Mouse (Mus musculus) cerebellum, adult 2 months (tissue): ENCODE data around the gene Ssh2. TPM values are rescaled to one million over a fixed set of nuclear protein-coding genes. Genes with fewer than 3 reads are reported as not detected.
A peak's percentile ranks its signal among the peaks of the same experiment; 100 is the strongest.

Experiments
- DNase-seq, 2 experiments: peaks; one replicate each; pipeline ENCODE4 v3.0.0; 2021
- H3K27ac ChIP-seq: fragments of 200-500 bp; 2 replicates; pipeline ENCODE4 v1.5.1; 2012; ENCODE audit warnings: low read length, control low read depth, inconsistent platforms; ENCODE audit not compliant: insufficient read depth
- H3K27me3 ChIP-seq: fragments of 200-500 bp; 2 replicates; pipeline ENCODE4 v1.6.1; 2012; ENCODE audit warnings: inconsistent platforms, mild to moderate bottlenecking, low read length, moderate library complexity; ENCODE audit not compliant: control insufficient read depth, insufficient read depth
- H3K4me1 ChIP-seq: fragments of 200-500 bp; 2 replicates; pipeline ENCODE4 v1.6.1; 2011; ENCODE audit warnings: low read length; ENCODE audit not compliant: control insufficient read depth, insufficient read depth
- H3K4me3 ChIP-seq: fragments of 200-500 bp; replicated peaks from 2 replicates; pipeline ENCODE3; 2011; ENCODE audit warnings: mild to moderate bottlenecking, low read depth, low read length, control low read depth; ENCODE audit not compliant: insufficient read depth
- CTCF ChIP-seq: fragments of 200-500 bp; IDR thresholded peaks from 2 replicates; pipeline ENCODE4 v1.5.1; 2011; ENCODE audit warnings: low read depth, mild to moderate bottlenecking, control low read depth, low read length, moderate library complexity, borderline replicate concordance; ENCODE audit not compliant: insufficient read depth
- POLR2A ChIP-seq: fragments of 200-500 bp; IDR thresholded peaks from 2 replicates; pipeline ENCODE4 v1.6.1; 2011; ENCODE audit warnings: low read length, control low read depth, borderline replicate concordance; ENCODE audit not compliant: insufficient read depth
- WGBS: fragments of 180-500 bp; shearing (Covaris S2); methylation state at CpG from one replicate; pipeline ENCODE4 v1.1.7; 2018; 5-methylcytosine and 5-hydroxymethylcytosine counted together
- polyA plus RNA-seq: library from polyadenylated mRNA; depleted of rRNA; stranded (reverse); fragments of >200 nt; gene quantifications from 2 replicates; pipeline ENCODE4 v1.2.3, GENCODE M21; 2012

The Ssh2 gene
- polyA plus RNA-seq, 1 experiment = 14.3 TPM

GRCm38 (mm10) chr11:77199636-77200035, 16.5 kb upstream of the Ssh2 start:
- no peak for DNase-seq
- 78% methylated on average over 4 of the region's 4 CpGs for WGBS
- Histone ChIP-seq H3K4me3 (no peak overlapping the region), H3K27ac (no peak overlapping the region), H3K27me3 (no peaks in the 10 kb centered on the region), H3K4me1 (no peaks in the 10 kb centered on the region)
- no peak for TF ChIP-seq CTCF
- no peak for TF ChIP-seq POLR2A

GRCm38 (mm10) chr11:77200703-77201102, 15.4 kb upstream of the Ssh2 start:
- DNase-seq = no peak
- whole genome bisulfite sequencing = 89% methylated on average over 1 of the region's 1 CpGs
- Histone ChIP-seq H3K4me1 (no peaks in the 10 kb centered on the region), H3K27me3 (no peaks in the 10 kb centered on the region), H3K4me3 (no peak overlapping the region), H3K27ac (no peak overlapping the region)
- TF ChIP-seq POLR2A (no peak), CTCF (no peak)

GRCm38 (mm10) chr11:77214142-77214692, 1.9 kb upstream of the Ssh2 start:
- Histone ChIP-seq H3K27me3 (no peaks in the 10 kb centered on the region), H3K4me1 (no peaks in the 10 kb centered on the region), H3K27ac (no peak overlapping the region), H3K4me3 (no peak overlapping the region)
- TF ChIP-seq POLR2A (no peak), CTCF (no peak)
- no peak for DNase-seq
- 96% methylated on average over 1 of the region's 1 CpGs for WGBS

- no peaks in the 10 kb centered on the region for H3K4me1 ChIP-seq
- 2% methylated on average over 1 of the region's 1 CpGs for whole genome bisulfite sequencing
- no peaks in the 10 kb centered on the region for H3K27me3 ChIP-seq
- DNase-seq = peak; percentile 59 to 71
- H3K27ac ChIP-seq = no peak overlapping the region
- H3K4me3 ChIP-seq = no peak overlapping the region
- TF ChIP-seq POLR2A (no peak), CTCF (peak; percentile 52; the same call in 1 of the 2 replicates)
Observed at GRCm38 (mm10) chr11:77214755-77215154, 1.3 kb upstream of the Ssh2 start.

GRCm38 (mm10) chr11:77215483-77215882, 604 bp upstream of the Ssh2 start:
- Histone ChIP-seq H3K4me3 (peak overlapping the region; percentile 84), H3K27me3 (no peaks in the 10 kb centered on the region), H3K27ac (peak overlapping the region; percentile 55; the same call in 1 of the 2 replicates), H3K4me1 (no peaks in the 10 kb centered on the region)
- WGBS = 2% methylated on average over 11 of the region's 11 CpGs
- no peak for DNase-seq
- no peak for TF ChIP-seq POLR2A
- TF ChIP-seq CTCF = no peak

GRCm38 (mm10) chr11:77216761-77217130, 659 bp downstream of the Ssh2 start:
- no peak for DNase-seq
- H3K27ac ChIP-seq = peak overlapping the region; percentile 81
- no peaks in the 10 kb centered on the region for H3K27me3 ChIP-seq
- peak overlapping the region; percentile 84 for H3K4me3 ChIP-seq
- under 1% methylated on average over 11 of the region's 11 CpGs for WGBS
- H3K4me1 ChIP-seq = no peaks in the 10 kb centered on the region
- TF ChIP-seq CTCF (no peak), POLR2A (peak; percentile 4; the same call in 1 of the 2 replicates)

- DNase-seq = no peak
- H3K4me1 ChIP-seq = no peaks in the 10 kb centered on the region
- no peaks in the 10 kb centered on the region for H3K27me3 ChIP-seq
- H3K27ac ChIP-seq = no peak overlapping the region
- H3K4me3 ChIP-seq = no peak overlapping the region
- TF ChIP-seq CTCF (no peak), POLR2A (no peak)
- 84% methylated on average over 2 of the region's 2 CpGs for WGBS
Observed at GRCm38 (mm10) chr11:77230765-77231164, 14.7 kb downstream of the Ssh2 start.

GRCm38 (mm10) chr11:77231514-77231913, 15.4 kb downstream of the Ssh2 start:
- Histone ChIP-seq H3K4me3 (no peak overlapping the region), H3K4me1 (no peaks in the 10 kb centered on the region), H3K27me3 (no peaks in the 10 kb centered on the region), H3K27ac (no peak overlapping the region)
- 91% methylated on average over 2 of the region's 2 CpGs for WGBS
- no peak for DNase-seq
- no peak for TF ChIP-seq CTCF
- no peak for TF ChIP-seq POLR2A

- no peaks in the 10 kb centered on the region for H3K4me1 ChIP-seq
- no peak for TF ChIP-seq CTCF
- no peak for TF ChIP-seq POLR2A
- H3K27ac ChIP-seq = no peak overlapping the region
- H3K27me3 ChIP-seq = no peaks in the 10 kb centered on the region
- 96% methylated on average over 1 of the region's 1 CpGs for WGBS
- DNase-seq = no peak
- no peak overlapping the region for H3K4me3 ChIP-seq
Observed at GRCm38 (mm10) chr11:77235267-77235666, 19.2 kb downstream of the Ssh2 start.
